ENCODE assay signal across 21 mouse cellular contexts in genomic region chr15:8995490-8995889, GRCm38 (mm10). TPM values are rescaled to one million over a fixed set of nuclear protein-coding genes. Genes with fewer than 3 reads are reported as not detected.
DNase-seq lines count a peak whose midpoint lies in the region; ATAC-seq and TF ChIP-seq lines count a peak whose summit lies in the region.
"Had no signal": no experiment of that assay in that cellular context is flagged by ENCODE, and none has a peak within 500 bp of the region (broad histone marks: within the 10 kb centered on the region; RNA-seq: fewer than 3 reads in every experiment).

No protein-coding gene starts in this region.

- no peak overlapping the region for H3K4me3 ChIP-seq in C2C12 (ENCODE audit: insufficient read depth, poor library complexity, severe bottlenecking)
- no peak overlapping the region for H3K4me3 ChIP-seq in myocyte
- no peak overlapping the region for H3K4me3 ChIP-seq in hindbrain, postnatal 0 days (ENCODE audit: low read length)
- H3K4me3 ChIP-seq: erythroblast, embryonic 14.5 days; forebrain, embryonic 10.5 days; gastrocnemius, adult 2 months; heart, embryonic 13.5 days; hindbrain, embryonic 15.5 days had no signal

- H3K9ac ChIP-seq in hindbrain, postnatal 0 days (replicated peaks; ENCODE audit: low read length): no peak overlapping the region
- H3K9ac ChIP-seq: heart, embryonic 13.5 days; hindbrain, embryonic 15.5 days had no signal

- TF ChIP-seq CTCF in C2C12 (IDR thresholded peaks at IDR 0.05; ENCODE audit: control insufficient read depth, insufficient read depth, insufficient read length): no peak
- TF ChIP-seq CTCF in hindbrain, postnatal 0 days (IDR thresholded peaks at IDR 0.05; ENCODE audit: low read depth): no peak

- H3K36me3 ChIP-seq in C2C12 (ENCODE audit: control insufficient read depth, insufficient read depth): no peaks in the 10 kb centered on the region
- H3K36me3 ChIP-seq in myocyte (ENCODE audit: control insufficient read depth, insufficient read depth): no peaks in the 10 kb centered on the region
- no peaks in the 10 kb centered on the region for H3K36me3 ChIP-seq in hindbrain, postnatal 0 days (ENCODE audit: insufficient read depth, low read length)
- H3K36me3 ChIP-seq: forebrain, embryonic 10.5 days; heart, embryonic 13.5 days; hindbrain, embryonic 15.5 days had no signal

- H3K4me2 ChIP-seq in myocyte (ENCODE audit: low read depth): peak overlapping the region; percentile 70
- H3K4me2 ChIP-seq in hindbrain, postnatal 0 days (ENCODE audit: low read depth, low read length): no peak overlapping the region
- H3K4me2 ChIP-seq: heart, embryonic 13.5 days; hindbrain, embryonic 15.5 days had no signal

- no peaks in the 10 kb centered on the region for H3K9me3 ChIP-seq in hindbrain, postnatal 0 days (ENCODE audit: low read length)
- H3K9me3 ChIP-seq: forebrain, embryonic 10.5 days; heart, embryonic 13.5 days; hindbrain, embryonic 15.5 days had no signal

- DNase-seq in 3T3-L1 (ENCODE audit: low read depth, low spot score) (peak; percentile 72), NIH3T3 (ENCODE audit: low read depth) (peak; percentile 43)
- DNase-seq in hindbrain, postnatal 0 days (ENCODE audit: low spot score): no peak
- no peak for DNase-seq in urinary bladder, adult 18-20 months (ENCODE audit: low spot score in 2 of 2)
- DNase-seq: B cell, adult 2 months; cerebellum, adult 11 months; cerebellum, adult 8-10 months; cerebellum, postnatal 25 days; gastrocnemius, adult 2 months; gastrocnemius, postnatal 25 days; heart, adult 11 months; heart, postnatal 36 days had no signal

- no peaks in the 10 kb centered on the region for H3K27me3 ChIP-seq in C2C12 (ENCODE audit: control insufficient read depth, insufficient read depth, insufficient read length)
- H3K27me3 ChIP-seq in myocyte (ENCODE audit: control insufficient read depth, insufficient read depth, insufficient read length): no peaks in the 10 kb centered on the region
- H3K27me3 ChIP-seq in hindbrain, postnatal 0 days (ENCODE audit: insufficient read depth, low read length): no peaks in the 10 kb centered on the region
- H3K27me3 ChIP-seq: heart, embryonic 13.5 days; hindbrain, embryonic 15.5 days had no signal

- H3K79me2 ChIP-seq in C2C12 (ENCODE audit: control insufficient read depth, insufficient read depth) (no peaks in the 10 kb centered on the region), myocyte (ENCODE audit: control insufficient read depth, insufficient read depth) (no peaks in the 10 kb centered on the region)

- no peaks in the 10 kb centered on the region for H3K79me3 ChIP-seq in C2C12 (ENCODE audit: low read depth)

- WGBS in hindbrain, postnatal 0 days: 72% methylated on average over 7 of the region's 7 CpGs

- H3K4me1 ChIP-seq in hindbrain, postnatal 0 days (ENCODE audit: insufficient read depth, low read length): no peaks in the 10 kb centered on the region
- H3K4me1 ChIP-seq: heart, embryonic 13.5 days; hindbrain, embryonic 15.5 days had no signal

- no peak overlapping the region for H3ac ChIP-seq in C2C12 (ENCODE audit: control insufficient read depth, insufficient read length, low read depth)
- H3ac ChIP-seq in myocyte (ENCODE audit: control insufficient read depth, insufficient read length): no peak overlapping the region

- no peak for TF ChIP-seq POLR2A in myocyte (IDR thresholded peaks at IDR 0.05; ENCODE audit: insufficient read length, low read depth)

- ATAC-seq in hindbrain, postnatal 0 days: no peak
- ATAC-seq: forebrain, embryonic 14.5 days; inflammation-experienced regulatory T-cells, adult 6 months; intestine, postnatal 0 days had no signal

- H3K27ac ChIP-seq in hindbrain, postnatal 0 days: no peak overlapping the region
- H3K27ac ChIP-seq: forebrain, embryonic 10.5 days; gastrocnemius, adult 2 months; heart, embryonic 13.5 days; hindbrain, embryonic 15.5 days had no signal

TF ChIP-seq in C2C12, 6 proteins besides CTCF, POLR2A, EP300 and RAD21:
- no peak for TF ChIP-seq CEBPB (IDR thresholded peaks at IDR 0.05; ENCODE audit: low read depth)
- no peak for TF ChIP-seq MYOD1 (IDR thresholded peaks at IDR 0.05; ENCODE audit: control insufficient read depth, insufficient read length, low read depth)
- TF ChIP-seq MAX (IDR thresholded peaks at IDR 0.05): peak; percentile 31

TF ChIP-seq in myocyte, 11 proteins besides CTCF, POLR2A, EP300 and RAD21:
- no peak for TF ChIP-seq REST (IDR thresholded peaks at IDR 0.05; ENCODE audit: insufficient read depth, insufficient read length)
- no peak for TF ChIP-seq MYOD1 (IDR thresholded peaks at IDR 0.05; ENCODE audit: control insufficient read depth in 1 of 3, insufficient read length in 2 of 3, low read depth in 2 of 3)
- TF ChIP-seq MAX (IDR thresholded peaks at IDR 0.05; ENCODE audit: low read depth): no peak
- no peak for TF ChIP-seq CEBPB (IDR thresholded peaks at IDR 0.05; ENCODE audit: insufficient read depth, poor library complexity, severe bottlenecking)
- no peak for TF ChIP-seq E2F4 (IDR thresholded peaks at IDR 0.05; ENCODE audit: insufficient read depth)
- no peak for TF ChIP-seq TCF3 (IDR thresholded peaks at IDR 0.05; ENCODE audit: insufficient read length, low read depth)
- TF ChIP-seq USF1 (IDR thresholded peaks at IDR 0.05; ENCODE audit: low read depth): no peak
- no peak for TF ChIP-seq TCF12 (IDR thresholded peaks at IDR 0.05; ENCODE audit: insufficient read depth, poor library complexity, severe bottlenecking)
- TF ChIP-seq SRF (IDR thresholded peaks at IDR 0.05; ENCODE audit: control insufficient read depth, insufficient read length, low read depth): no peak
- TF ChIP-seq MYOG (IDR thresholded peaks at IDR 0.05; ENCODE audit: control insufficient read depth in 1 of 3, insufficient read depth in 1 of 3, insufficient read length in 2 of 3, low read depth in 2 of 3): no peak
- no peak for TF ChIP-seq POLR2AphosphoS2 (IDR thresholded peaks at IDR 0.05; ENCODE audit: insufficient read length, low read depth)
TF ChIP-seq in myocyte: peak in this region for 0.

RNA-seq across cellular contexts. Expression of gene Ranbp3l, which starts 27.7 kb away (rescaled TPM):
- polyA plus RNA-seq in C2C12 (2012; fragmentation: generic; extraction: Trizol) (0.06 TPM), myocyte (2012; fragmentation: generic; extraction: Trizol) (not detected)
- 14.3 and 16.2 TPM in 2 replicates for total RNA-seq in hindbrain, postnatal 0 days (2014; rRNA removed)
- 17.9 and 18.4 TPM in 2 replicates for polyA plus RNA-seq in hindbrain, postnatal 0 days (2015; fragmentation: Nextera tagmentation; extraction: Ambion mirVana)
- total RNA-seq: heart, postnatal 36 days had no signal
- polyA plus RNA-seq: erythroblast, embryonic 14.5 days had no signal

Comparison
In these comparisons a context has a peak if more than half of its experiments do, and no peak if none do; other contexts are left out.
1. DNase-seq: peak in 3T3-L1 (single experiment) and NIH3T3 (single experiment); none in hindbrain, postnatal 0 days (single experiment) and urinary bladder, adult 18-20 months (0 of 2).
2. RNA of gene Ranbp3l, which starts 27.7 kb away (polyA plus RNA-seq): 17.9 to 18.4 TPM in hindbrain, postnatal 0 days; 0.06 TPM in C2C12 (single experiment) and not detected in myocyte (single experiment); every median in the first group is over 10 times any median in the second.